Mouse (Mus musculus) erythroblast, adult 5-6 weeks (primary cell): ENCODE data around the gene Lin7a. TPM values are rescaled to one million over a fixed set of nuclear protein-coding genes. Genes with fewer than 3 reads are reported as not detected.

ENCODE experiments used
- ATAC-seq: replicated peaks from 2 replicates; pipeline ENCODE4 v1.8.0; 2016; ENCODE audit warnings: moderate number of reproducible peaks, mild to moderate bottlenecking, moderate TSS enrichment, inconsistent platforms; ENCODE audit not compliant: poor library complexity, low FRiP score, severe bottlenecking
- total RNA-seq, 2 experiments: library from RNA; stranded (forward) in 1 of 2; stranded (reverse) in 1 of 2; fragments of 150-400 nt in 1 of 2; fragments of 200-764, 138-1000 nt in 1 of 2; gene quantifications; 2 replicates each; pipeline versions ENCODE4 v1.2.3 to v1.2.4; 2015 to 2017; ENCODE audit warnings: low replicate concordance in 2 of 2

The Lin7a gene
- total RNA-seq (2015; ENCODE audit: low replicate concordance), result not detected in 2 replicates
- not detected in 2 replicates for total RNA-seq (2017; ENCODE audit: low replicate concordance)

GRCm38 (mm10) chr10:107271321-107272130 lies at the start of gene Lin7a:
Lin7a (plus strand) TSS chr10:107271686.
- ATAC-seq, result no peak

DNA sequence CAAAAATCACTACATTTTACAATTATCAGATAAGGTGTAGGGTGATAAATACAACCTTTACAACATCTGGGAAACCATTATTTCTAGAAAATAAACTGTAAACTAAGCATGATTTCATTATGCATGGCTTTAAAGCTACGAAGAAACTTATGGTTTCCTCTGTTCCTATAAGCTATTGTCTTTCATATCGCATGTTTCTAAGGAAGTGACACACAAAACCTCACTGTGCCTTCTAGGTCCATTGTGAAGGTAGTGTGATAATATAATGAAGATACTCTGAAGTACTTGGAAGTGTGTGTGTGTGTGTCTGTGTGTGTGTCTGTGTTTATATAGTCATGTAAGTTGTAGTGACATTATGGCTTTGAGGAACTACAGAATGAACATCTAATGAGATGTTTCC lies 49.8 kb upstream of the Lin7a start:
- ATAC-seq, result no peak

GRCm38 (mm10) chr10:107222406-107223185 lies 48.9 kb upstream of the Lin7a start:
- no peak for ATAC-seq

- ATAC-seq, result no peak
Observed at GRCm38 (mm10) chr10:107223186-107223440, 48.4 kb upstream of the Lin7a start.

DNA sequence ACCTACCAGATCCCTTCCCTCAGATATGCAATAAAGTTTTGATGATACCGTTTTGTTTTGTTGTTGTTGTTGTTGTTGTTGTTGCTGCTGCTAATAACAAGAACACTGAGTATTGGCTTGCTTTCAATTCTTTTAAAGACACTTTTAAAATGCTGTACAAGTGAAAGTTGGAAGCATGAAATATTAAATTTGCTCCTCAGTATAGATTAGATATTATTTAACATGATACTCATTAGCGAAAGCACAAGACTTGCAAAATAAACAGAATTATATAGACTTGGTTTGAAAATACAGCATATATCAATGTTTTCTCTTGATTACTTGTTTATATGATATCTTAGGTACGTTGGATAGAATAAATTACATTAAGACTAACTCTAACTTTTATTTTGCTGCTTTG lies 47.7 kb upstream of the Lin7a start:
- no peak for ATAC-seq

- no peak for ATAC-seq
Observed at GRCm38 (mm10) chr10:107224596-107225330, 46.7 kb upstream of the Lin7a start.

GRCm38 (mm10) chr10:107225331-107225835 lies 46.1 kb upstream of the Lin7a start:
- ATAC-seq, result no peak

DNA sequence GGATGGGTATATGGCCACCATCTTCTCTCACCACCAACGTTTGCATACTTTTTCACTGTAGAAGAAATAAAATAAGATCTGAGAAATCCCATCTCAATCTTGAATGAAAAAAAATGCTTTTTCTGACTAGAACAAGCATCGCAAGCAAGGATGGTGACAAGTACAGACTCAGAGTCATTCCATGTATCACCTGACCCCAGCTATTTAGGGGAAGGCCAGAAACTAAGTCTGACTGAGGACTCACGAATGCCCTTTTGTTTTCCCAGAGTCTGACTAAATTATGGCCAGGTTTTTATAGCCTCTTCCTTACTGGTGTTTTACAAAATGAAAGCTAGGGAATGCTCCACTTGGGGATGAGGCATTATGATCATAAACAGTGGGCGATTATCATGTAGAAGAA lies 45.6 kb upstream of the Lin7a start:
- no peak for ATAC-seq

DNA sequence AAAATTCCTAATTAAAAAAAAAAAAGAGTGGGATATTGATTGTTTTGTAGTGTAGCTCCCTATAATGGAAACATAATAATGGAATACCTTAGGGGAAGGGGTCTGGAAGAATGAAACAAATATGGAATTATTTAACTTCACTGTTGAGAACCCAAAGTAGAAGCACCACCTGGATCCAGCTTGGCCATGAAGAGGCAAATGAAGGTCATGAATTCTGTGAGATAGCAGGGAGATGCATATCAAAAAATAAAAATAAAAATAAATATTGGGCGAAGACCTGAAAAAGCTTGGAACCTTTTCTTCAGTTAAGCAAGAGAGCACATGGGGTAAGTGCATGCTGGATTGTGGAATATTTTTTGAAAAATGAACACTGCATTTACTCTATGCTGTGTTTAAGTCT lies 43.6 kb upstream of the Lin7a start:
- ATAC-seq, result no peak

DNA sequence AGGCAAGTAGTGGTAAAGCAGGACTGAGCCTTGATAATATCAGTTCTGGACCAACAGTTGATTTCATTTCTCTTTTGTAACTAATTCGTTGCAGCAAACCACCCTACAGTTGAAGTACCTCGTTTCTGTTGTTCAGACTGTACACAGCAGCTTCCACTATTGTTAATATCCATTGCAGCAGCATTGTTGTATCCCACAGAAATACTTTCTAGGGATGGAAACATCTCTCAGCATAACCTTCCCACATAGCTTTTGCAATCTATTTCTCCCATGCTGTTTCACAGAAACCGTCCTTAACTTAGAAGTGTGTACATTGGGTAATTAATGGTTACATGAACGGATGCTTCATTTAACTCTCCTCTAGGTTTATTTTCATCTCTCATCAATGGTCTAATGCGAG lies 42.7 kb upstream of the Lin7a start:
- ATAC-seq, result no peak

GRCm38 (mm10) chr10:107229416-107229815 lies 42.1 kb upstream of the Lin7a start:
- ATAC-seq, result no peak

- no peak for ATAC-seq
Observed at GRCm38 (mm10) chr10:107230081-107230850, 41.2 kb upstream of the Lin7a start.

DNA sequence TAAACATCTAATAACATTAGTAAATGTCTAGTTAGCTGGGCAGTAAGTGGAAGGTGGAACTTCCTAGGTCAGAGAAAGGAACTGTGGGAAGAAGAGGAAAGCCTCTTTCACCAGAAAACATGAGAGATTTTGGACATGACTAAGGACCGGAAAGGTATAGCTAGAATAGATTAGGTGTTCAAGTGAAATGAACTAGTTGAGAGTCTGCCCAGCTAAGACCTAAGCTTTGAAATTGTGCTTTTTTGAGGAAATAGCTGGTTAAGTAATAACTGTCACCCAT lies 40.7 kb upstream of the Lin7a start:
- ATAC-seq, result no peak

GRCm38 (mm10) chr10:107231421-107232010 lies 40.0 kb upstream of the Lin7a start:
- ATAC-seq, result no peak

GRCm38 (mm10) chr10:107232491-107233110 lies 38.9 kb upstream of the Lin7a start:
- no peak for ATAC-seq

DNA sequence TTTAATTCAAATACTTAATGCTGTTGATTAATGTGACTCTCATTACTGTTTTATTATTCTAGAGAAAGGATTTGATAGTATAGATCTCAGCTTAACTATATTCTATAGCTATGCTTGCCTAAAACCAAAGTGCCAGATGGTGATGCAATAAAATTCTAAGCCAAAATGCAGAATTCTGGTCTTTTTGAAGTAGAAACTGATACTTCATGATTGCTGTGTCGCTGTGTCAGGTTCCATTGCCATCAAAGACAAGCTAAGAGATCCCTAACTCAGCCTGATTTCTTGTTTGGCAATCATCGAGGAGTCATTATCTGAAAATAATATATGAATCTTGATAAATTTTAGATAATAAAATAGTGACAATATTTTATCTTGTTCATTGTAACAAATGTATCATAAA lies 38.3 kb upstream of the Lin7a start:
- ATAC-seq, result no peak

DNA sequence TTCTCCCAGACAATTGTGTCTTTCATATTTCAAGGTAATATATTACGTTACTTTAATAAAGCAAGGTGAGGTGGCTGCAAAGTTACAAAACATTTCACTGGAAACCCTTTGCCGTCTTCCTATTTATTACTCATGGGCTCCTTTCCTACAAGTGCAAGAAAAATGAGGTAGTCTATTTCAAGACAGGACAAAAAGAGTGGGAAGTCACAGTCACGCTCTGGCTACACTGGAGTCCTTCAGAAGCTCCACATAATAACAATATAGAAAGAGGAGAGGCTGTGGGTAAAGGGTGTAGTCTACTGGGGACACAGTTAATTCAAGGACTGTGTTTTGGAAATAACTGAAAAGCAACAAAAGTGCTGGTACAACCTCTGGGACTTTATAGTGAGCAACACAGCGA lies 37.7 kb upstream of the Lin7a start:
- no peak for ATAC-seq

DNA sequence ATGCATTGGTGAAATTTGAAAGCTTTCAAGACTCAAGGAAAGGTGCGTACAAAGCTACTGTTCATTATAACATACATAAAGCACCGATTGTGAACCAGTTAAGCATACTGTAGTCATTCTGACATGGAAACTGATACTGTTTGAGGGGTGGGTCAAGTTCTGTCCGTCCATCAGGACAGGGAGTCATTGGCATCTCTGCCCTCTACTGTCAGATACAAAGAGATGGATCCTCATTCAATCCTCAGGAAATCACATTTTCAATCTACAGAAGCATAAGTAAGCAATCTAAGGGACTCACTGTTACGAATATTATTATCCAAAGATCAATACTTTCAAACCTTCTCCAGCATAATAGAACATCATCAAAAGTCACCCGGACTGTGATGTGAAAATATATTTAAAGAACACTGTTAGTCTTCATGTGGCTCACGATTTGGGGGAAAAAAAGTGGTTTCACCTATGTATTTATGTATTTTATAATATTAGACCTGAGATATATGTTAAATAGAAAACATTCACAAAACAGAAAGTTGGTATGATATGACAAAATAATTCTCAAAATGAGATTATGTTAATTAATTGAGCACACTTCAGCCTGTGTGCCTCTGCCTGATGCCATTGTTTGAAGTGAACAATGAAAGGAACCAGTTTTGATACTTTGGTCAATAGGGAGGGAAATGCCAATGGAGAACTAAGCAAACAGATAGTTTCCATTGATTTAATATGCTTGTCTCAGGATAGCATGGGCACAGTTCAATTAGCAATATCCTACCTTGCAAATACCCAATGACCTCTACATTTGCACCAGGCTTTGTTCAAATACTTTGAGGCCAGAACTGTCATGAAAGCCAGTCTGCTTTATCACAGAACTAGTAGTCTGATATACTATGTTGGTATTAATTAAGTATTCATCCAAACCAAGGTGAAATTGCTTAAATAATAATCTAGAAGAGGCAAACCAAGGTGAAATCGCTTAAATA lies 36.8 kb upstream of the Lin7a start:
- no peak for ATAC-seq
